Mouse (Mus musculus) embryo, embryonic 11.5 days (tissue): ENCODE data around the gene Nrxn3.

Source experiments
- DNase-seq: peaks from one replicate; pipeline ENCODE4 v3.0.0-alpha.2; 2012; ENCODE audit warnings: low read depth, low spot score

Nrxn3 gene

DNA sequence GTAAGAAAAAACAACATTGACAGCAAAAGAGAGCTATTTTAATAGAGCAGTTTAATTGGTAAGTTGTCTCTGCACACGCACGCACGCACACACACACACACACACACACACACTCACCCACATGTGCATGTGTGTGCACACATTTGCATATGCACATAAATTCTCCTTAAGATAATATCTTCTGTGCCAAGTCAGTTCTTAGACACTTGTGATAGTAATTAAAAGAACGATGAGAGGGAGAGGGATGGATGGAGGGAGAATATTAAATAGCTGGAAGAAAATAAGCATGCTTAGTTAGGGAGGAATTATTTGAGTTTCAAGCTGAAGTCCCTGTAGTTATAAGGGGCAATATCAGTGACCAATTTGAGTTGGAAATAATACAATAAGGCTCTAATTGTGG is 203.6 kb downstream of the Nrxn3 start:
- no peak for DNase-seq

DNA sequence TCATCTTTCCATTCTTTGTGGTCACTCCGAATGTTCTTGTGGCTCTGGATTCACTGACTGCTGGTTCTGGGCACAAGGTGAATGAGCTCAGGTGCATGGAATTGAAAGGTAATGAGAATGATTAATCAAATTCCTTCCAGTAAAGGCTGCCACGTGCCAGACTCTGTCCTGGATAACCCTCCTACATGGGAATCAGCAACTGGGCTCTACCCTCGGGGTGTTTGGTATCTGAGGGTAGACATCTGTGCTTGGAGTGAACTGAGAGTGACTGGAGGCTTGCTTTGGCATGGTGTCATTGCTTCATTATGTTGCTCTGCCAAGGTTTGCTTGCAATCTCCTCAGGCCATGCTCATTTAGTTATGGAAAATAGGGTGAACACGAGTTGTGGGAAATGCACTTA is 209.0 kb downstream of the Nrxn3 start:
- no peak for DNase-seq

DNA sequence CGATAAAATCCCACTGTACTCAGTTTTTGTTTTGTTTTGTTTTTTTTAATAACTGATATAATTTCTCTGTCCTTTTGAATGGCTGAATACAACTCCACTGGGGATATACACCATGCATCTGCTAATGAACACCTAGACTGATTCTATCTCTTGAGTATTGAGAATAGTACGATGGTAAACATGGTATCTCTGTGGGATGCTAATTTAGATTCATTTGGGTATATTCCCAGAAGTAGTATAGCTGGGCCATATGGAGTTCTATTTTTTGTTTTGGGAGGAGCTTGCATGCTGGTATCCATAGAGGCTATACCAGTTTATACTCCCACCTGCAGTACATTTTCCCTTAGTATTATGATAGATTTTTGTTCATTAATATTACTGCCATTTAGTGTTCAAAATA is 217.0 kb downstream of the Nrxn3 start:
- DNase-seq: no peak

DNA sequence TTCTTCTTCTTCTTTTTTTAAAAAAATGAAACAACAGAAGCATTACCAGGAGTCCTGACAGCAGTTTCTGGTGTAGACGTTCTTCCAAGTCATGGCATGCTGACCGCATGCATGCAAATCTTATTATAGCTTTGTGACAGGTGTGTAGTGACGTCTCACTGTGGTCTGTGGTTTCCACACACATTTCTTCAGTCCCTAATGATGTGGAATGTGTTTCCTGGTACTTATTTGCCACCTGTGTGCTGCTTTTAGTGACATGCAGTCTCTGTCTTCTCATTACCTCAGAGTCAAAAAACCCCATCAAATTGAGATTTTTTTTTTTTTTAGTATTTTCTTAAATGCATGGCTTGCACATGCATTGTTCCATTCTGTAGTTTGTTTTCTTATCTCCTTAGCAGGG is 222.3 kb downstream of the Nrxn3 start:
- DNase-seq: no peak

DNA sequence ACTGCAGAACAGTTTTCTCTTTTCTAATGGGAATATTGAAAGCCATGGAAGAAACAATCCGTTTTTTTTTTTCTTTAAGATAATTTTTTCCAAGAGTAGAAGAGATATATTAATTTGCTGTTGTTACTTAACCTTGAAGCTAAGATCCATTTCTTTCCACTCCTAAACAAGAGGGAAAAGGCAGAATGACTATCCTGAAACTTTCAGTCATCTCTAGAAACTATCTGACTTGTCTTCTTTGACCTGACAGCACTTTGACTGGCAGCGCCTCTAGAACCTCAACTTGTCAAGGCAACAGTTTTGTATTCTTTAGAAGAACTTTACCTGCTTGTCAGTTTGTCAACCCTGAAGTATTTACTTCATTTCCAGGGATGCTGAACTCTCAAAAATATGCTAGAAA is 227.2 kb downstream of the Nrxn3 start:
- no peak for DNase-seq

DNA sequence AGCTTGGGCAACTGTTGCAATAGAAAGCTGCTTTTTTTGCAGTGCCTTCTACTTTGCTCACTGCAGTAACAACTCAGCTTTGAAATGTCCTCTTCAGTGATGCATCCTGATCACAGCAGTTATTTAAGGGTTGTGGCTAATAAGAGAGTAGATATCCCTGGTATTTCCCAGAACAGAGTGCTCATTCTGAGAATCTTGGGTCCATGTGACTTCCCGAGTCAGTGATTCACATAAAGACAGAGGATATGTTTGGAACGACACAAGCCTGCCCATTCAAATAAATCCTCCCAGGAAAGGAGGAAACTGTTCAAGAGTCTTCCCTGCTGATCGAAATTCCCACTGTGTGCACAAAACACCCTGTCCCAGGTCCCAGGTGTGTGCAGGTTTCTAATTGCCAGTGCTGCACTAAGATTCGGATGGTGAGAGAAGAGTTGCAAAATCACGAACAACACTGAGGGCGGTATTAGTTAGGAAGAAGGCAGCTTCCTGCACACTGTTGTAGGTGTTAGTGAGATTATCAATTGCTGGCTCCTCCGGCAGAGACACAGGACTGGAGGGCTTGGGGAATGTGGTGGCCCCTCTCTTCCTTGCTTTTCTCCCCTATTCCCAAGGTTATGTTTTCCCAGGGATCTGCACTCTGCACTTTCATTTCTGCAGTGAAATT is 230.4 kb downstream of the Nrxn3 start:
- DNase-seq: no peak

DNA sequence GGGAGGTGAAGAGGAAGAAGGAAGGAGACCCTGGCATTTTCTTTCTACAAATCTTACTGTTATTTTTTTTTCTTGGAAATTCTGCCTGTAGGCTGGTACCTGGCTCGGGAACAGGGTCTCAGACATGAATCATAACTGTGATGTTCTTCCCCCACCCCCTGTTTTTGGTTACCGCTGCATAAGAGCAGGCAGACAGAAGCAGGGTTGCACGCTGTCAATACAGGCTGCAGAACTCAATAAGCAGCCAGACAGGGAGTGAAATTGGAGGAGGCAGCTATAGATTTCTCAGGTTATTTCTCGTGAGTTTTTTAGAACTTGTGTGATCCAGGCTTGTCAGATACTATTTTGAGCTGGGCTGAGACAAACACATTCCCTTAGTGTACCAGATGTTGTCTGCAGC is 231.1 kb downstream of the Nrxn3 start:
- DNase-seq: no peak

DNA sequence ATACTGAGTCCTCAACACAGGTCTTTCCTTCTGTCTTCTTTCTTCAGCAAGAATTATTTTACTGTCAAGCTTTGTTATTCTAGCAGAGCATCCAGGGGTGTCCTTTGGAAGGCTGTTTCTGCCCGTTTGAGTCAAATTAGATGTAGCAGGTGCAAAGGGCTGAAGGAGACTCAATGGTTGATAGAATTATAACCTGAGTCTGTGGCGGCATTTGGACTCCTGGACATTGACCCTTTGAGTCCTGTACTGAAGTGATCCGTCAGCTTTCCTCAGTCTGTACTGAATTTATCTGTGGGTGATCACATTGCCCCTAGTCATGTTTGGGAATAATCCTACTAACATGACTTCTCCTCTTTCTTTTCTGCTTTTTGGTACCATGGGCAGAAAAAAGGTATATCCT is 234.8 kb downstream of the Nrxn3 start:
- DNase-seq: no peak

DNA sequence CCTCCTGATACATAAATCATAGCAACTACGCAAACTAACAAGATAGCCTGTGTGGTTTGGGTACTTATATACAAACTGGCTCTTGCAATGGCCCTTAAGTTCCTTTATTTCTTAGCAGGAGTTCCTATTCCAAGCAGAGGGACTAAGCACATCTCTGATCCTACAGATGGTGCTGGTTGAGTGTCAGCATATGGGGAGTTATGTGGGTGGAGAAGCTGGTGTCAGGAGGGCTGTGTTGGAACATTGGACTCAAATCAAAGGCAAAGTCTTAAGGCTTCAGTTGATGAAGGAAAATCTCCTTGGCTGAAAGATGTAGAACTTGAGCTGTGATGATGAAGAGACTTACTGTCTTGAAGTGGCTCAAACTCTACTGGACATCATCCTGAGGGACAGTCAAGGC is 238.1 kb downstream of the Nrxn3 start:
- DNase-seq: no peak

DNA sequence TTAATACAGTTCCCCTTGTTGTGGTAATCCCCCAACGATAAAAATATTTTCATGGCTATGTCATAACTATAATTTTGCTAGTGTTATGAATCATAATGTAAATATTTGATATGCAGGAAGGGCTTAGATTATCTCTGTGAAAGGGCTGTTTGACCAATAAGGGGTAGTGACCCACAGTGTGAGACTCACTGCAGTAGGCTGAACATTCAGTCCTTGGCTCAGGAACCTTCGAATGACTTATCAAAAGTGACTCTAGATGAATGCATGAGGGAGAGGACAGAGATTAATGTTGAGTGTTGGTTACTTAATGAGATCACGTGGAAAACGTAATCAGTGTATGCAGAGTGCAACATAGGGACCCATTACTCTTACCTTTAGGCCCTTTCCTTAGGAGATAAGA is 243.7 kb downstream of the Nrxn3 start:
- DNase-seq: no peak

DNA sequence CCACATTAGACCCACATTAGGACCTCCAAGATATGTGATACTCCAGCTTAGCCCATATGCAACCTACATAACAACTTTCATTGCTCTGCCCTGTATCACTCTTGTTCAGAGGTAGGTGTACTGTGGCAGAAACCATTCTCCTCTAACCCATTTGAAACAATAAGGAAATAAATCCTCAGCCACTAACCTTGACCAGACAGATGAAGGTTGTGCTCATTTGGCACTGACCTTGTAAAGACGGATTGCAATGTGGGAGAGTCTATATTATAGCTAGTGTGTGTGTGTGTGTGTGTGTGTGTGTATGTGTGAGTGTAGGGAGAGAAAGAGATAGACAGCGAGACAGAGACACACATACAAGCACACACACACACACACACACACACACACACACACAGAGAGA is 253.9 kb downstream of the Nrxn3 start:
- DNase-seq: no peak

DNA sequence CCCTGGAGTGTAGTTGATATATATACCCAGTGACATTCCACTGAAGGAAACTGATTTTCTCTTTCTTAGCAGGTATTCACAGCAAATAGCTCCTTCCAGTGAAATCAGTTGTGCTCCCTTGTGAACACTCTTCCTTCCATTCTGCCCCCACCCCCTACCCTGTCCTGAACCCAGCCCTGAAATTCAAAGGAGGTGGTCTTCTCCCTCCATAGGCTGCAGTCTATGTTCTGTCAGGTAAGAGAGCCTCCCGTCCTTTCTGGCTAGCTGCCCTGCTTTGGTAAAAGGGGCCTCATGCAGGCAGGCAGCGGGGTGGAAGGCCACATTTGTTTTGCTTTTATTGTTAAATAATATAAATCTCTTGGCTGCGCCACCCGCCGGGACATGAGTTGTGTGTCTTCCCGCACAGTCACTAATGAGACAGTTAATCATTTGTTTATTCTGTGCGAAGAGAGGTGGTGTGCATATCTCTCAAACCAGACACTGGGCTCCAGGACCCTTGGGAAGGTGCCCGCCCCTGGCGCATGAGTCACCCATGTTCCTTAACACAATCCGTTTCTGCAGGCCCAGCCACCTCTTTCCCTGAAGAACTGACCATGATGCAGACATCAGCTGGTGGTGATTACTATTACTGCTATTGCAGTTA is 261.1 kb downstream of the Nrxn3 start:
- DNase-seq: no peak

DNA sequence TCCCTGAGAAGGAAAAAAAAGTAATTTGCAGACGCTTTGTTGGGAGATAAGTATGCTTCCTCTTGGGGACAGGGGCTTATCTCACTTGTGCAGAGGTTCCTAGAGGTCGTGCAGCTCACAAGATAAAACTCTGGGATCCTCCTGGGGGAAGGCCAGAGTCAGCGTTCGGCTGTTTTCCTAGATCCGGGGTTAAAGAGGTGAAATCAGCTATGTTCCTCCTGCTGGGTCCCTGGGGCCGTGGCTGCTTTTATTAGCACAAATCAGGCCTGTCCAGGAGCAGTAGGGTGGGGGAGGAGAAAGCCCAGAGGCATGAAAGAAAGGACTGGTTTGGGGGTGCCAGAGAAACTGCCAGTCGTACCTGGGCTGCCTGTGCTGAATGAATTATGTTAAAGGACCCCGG is 261.7 kb downstream of the Nrxn3 start:
- peak; percentile 39 for DNase-seq

DNA sequence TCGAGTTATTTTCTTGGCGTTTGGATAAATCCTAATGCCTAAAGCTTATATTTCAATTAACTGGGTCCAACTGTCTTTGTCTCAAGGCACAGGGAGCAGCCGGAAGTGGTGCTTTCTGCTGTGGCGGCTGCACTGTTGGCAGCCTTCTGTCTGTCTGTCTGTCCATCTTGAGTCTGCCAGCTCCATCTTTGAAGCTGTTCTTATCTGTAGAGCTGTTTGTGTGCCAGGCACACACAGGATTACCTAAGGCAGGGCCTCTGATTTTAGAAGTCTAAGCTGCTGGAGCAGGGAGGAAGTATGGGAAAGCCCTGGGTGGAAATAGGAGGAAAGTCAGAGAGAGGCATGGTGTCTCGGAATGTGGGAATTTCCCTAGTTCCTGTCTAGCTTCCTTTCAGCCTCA is 262.1 kb downstream of the Nrxn3 start:
- no peak for DNase-seq

DNA sequence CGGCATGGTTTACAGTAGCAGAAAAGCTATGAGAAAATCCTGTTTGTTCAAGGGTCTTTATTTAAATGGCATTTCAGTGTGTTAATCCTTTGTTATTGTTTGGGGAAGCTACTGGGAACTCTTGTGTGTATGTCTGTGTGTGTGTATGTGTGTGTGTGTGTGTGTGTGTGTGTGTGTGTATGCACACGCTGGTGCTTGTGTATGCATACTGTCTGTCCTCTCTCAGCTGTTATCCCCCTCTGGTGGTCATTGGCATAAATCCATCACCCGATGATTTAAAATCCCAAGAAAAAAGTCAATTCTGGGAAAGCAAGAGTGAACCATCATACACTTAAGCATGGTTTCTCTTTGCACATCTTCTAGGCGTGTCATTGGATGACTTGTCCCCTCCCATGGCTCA is 264.4 kb downstream of the Nrxn3 start:
- DNase-seq: no peak

DNA sequence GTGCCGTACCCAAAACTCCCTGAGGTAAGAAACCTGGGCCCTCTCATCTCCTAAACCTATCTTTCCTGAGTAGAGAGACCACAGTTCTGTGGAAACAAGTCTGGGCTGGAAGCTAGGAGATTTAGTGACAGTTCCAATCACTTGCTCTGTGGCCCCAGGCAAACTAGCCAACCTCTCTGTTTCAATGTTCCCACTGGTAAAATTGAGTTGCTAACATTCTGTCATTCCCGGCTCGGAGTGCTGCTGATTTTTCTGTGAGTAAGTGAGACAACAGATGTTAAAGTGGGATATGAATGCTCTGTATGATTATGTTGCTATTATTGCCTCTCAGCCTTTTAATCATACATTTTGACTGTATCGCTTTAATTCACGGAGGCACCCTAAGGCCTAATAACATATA is 268.1 kb downstream of the Nrxn3 start:
- no peak for DNase-seq

DNA sequence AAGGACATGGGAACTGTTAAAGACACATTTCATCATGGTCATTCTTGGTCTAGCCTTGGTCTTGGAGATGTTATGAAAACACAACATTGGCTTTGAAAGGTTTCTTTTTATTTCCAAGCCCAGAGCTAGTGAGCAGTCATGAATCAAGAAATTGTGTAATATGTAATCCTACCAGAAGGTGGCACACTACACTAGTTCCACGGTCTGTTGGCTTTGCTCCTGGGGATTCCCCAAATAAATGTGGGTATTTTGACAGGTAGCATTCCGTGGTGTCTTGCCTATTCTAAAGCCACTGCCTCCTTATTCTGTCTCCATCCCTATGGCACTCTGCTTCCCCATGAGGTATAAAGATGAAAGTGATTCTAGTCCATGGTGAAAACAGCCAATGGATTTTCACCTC is 269.5 kb downstream of the Nrxn3 start:
- peak; percentile 43 for DNase-seq

DNA sequence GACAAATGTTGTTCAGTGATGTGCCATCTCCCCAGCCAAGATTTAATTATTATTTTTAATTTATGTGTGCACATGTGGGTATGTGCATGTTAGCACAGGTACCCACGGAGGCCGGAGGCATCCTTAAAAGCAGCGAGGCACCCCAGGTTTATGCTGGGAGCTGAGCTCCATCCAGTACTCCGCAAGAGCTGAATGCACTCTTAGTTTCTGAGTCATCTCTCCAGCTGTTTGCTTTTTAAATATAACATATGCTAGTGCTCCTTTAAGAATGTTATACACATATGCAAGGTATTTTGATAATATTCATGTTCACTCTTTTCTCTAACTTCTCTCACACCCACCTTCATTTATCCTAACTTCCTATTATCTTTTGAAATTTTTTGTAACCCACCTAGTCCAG is 271.1 kb downstream of the Nrxn3 start:
- DNase-seq: no peak

DNA sequence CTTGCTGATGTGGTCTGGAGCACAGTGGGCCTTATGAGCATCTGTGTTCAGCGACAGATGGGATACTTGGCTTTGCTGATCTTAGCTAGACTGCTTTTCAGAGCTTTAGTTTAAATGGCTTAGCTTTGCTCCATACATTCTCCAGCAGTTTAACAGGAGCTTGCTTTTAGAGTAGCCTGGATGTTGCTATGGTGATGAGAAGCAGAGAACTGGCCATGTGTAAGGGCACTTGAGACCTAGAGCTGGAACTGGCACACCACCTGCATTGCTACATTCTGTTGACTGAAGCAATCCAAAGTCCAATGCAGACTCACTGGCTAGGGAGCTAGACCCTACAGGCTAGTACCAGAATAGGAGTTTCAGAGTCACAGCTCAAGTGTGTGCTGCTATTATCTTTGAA is 293.8 kb downstream of the Nrxn3 start:
- DNase-seq: no peak

DNA sequence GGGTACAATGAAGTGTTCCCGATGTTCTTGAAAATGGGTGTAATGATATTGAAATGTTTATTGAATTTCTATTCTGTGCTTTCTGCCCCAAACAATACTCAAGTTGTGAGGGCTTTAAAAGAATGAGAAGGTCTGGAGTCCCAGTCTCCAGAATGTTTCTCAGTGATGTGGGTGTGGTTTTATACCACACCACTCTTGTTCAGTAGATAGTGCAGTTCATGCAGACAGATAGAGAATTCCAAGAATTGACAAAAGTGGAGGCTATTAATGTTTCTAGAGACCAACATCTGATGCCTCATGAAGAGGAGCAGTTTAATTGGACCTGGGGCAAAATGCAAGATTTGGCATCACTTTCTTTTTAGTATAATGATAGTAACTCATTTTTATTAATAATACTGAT is 302.5 kb downstream of the Nrxn3 start:
- no peak for DNase-seq

DNA sequence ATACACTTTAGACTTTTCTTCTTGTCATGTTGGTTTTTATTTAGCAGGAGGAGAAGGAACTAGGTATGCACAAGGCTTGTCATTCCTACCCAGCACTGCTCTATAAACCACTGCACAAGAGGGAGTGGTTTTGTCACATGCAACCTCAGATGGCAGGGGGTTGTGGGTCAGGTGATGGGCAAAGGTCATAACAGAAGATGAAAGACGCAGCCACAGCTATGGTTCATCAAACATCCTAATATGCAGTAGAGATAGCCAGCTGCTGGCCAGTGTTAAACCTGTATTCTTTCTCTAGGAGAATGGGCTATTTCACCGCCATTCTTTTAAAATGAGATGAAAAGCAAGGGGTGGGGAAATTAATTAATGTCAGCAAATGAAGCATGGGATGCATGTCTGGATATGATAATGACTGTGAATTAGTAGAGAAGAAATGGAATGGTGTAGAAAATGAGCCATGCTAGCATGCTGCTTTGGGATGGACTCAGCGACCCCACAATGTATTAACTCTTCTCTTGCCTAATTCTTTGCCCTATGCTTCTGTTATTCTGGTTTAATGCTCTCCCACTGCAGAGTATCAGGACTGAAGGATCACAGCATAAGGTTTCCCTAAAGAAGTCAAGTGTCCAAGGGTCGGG is 313.4 kb downstream of the Nrxn3 start:
- no peak for DNase-seq

DNA sequence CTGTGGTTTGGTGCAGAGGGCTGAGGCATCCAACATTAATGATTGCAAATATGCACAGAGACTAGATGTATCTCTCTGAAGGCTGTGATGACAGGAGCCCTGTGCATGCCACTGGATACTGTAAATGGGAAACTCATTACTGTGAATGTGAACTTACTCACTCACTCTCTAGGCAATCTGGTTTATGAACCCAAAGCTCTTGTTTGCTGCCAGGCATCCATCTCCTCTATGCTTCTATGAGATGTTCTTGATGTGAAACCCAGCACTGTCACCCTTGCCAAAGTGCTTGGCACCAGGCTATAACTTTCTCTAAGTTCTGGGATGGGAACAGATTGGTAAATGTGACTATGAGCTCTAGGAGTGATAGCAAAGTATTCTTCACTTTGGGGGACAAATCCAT is 317.5 kb downstream of the Nrxn3 start:
- no peak for DNase-seq

DNA sequence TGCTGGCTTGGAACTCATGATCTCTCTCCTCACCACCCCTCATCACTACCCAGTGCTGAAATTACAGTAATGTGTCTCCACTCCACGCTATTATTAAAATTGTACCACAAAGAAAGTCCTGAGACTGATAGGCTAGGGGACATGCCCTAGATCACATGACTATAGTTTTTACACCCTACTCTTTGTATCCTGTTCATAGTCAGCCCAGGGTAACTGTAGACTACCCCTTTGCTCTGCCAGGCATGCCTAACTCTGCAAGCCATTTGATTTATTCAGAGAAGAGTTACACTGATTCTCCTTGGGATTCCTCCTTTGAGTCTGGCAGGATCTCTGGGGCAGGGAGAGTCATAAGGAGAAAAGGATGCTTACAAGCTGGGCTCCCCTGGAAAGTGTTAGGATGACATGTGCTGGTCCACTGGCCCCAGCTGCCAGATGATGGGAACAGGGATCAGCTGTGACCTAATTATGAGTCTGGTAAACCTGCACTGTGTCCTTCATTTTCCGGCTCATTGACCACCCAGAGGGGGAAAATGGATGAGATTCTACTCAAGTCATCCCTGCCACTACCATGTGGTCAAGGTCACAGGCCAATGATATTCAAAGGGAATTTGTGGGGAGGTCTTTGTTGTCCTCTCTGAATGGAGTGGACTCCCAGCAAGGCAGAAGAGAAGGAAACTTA is 318.9 kb downstream of the Nrxn3 start:
- DNase-seq: no peak
